In genomic region chr1:179254531-179254930, GRCm38 (mm10) we compare ENCODE assay signal across 24 mouse cellular contexts.
A peak's percentile ranks its signal among the peaks of the same experiment; 100 is the strongest.
DNase-seq lines count a peak whose midpoint lies in the region; ATAC-seq lines count a peak whose summit lies in the region.
"Had no signal": no experiment of that assay in that cellular context is flagged by ENCODE, and none has a peak within 500 bp of the region (broad histone marks: within the 10 kb centered on the region; RNA-seq: fewer than 3 reads in every experiment).

No protein-coding gene starts in this region.

- no peak overlapping the region for H3K4me3 ChIP-seq in hindbrain, embryonic 11.5 days (ENCODE audit: low read depth, low read length)
- H3K4me3 ChIP-seq in hindbrain, embryonic 16.5 days (ENCODE audit: low read length), result no peak overlapping the region
- H3K4me3 ChIP-seq in hindbrain, embryonic 14.5 days (replicated peaks; ENCODE audit: low read length), result no peak overlapping the region
- H3K4me3 ChIP-seq: embryonic facial prominence, embryonic 12.5 days; forebrain, embryonic 13.5 days; gastrocnemius, adult 2 months; limb, embryonic 15.5 days; liver, embryonic 15.5 days; lung, embryonic 15.5 days; megakaryocyte, embryonic 14.5 days; myocyte had no signal

- H3K4me1 ChIP-seq in hindbrain, embryonic 11.5 days (replicated peaks; ENCODE audit: control insufficient read depth, insufficient read depth, low read length), result no peaks in the 10 kb centered on the region; the same call in 1 of the 2 replicates
- no peaks in the 10 kb centered on the region; the same call in 1 of the 2 replicates for H3K4me1 ChIP-seq in hindbrain, embryonic 16.5 days (ENCODE audit: control insufficient read depth, insufficient read depth, low read depth, low read length)
- peaks cover 10% of the 10 kb centered on the region; the same call in 1 of the 2 replicates for H3K4me1 ChIP-seq in hindbrain, embryonic 14.5 days (replicated peaks; ENCODE audit: control insufficient read depth, insufficient read depth, low read length)
- H3K4me1 ChIP-seq: embryonic facial prominence, embryonic 12.5 days; limb, embryonic 15.5 days; liver, embryonic 15.5 days; lung, embryonic 15.5 days; megakaryocyte, embryonic 14.5 days had no signal

- H3K36me3 ChIP-seq in hindbrain, embryonic 11.5 days (ENCODE audit: control insufficient read depth, insufficient read depth, low read length), result no peaks in the 10 kb centered on the region
- no peaks in the 10 kb centered on the region for H3K36me3 ChIP-seq in hindbrain, embryonic 16.5 days (ENCODE audit: control insufficient read depth, insufficient read depth, low read length)
- no peaks in the 10 kb centered on the region for H3K36me3 ChIP-seq in hindbrain, embryonic 14.5 days (replicated peaks; ENCODE audit: control insufficient read depth, insufficient read depth)
- H3K36me3 ChIP-seq: embryonic facial prominence, embryonic 12.5 days; limb, embryonic 15.5 days; liver, embryonic 15.5 days; lung, embryonic 15.5 days had no signal

- H3K27me3 ChIP-seq in hindbrain, embryonic 11.5 days (ENCODE audit: control insufficient read depth, insufficient read depth, low read length), result no peaks in the 10 kb centered on the region
- H3K27me3 ChIP-seq in hindbrain, embryonic 16.5 days (replicated peaks; ENCODE audit: control insufficient read depth, insufficient read depth, low read length), result no peaks in the 10 kb centered on the region
- no peaks in the 10 kb centered on the region for H3K27me3 ChIP-seq in hindbrain, embryonic 14.5 days (ENCODE audit: control insufficient read depth, insufficient read depth, low read length)
- H3K27me3 ChIP-seq: embryonic facial prominence, embryonic 12.5 days; forebrain, embryonic 13.5 days; limb, embryonic 15.5 days; liver, embryonic 15.5 days; lung, embryonic 15.5 days; megakaryocyte, embryonic 14.5 days had no signal

- WGBS in hindbrain, embryonic 11.5 days, result 24% methylated on average over 3 of the region's 3 CpGs
- 13% methylated on average over 3 of the region's 3 CpGs for WGBS in hindbrain, embryonic 16.5 days
- 4% methylated on average over 3 of the region's 3 CpGs for WGBS in hindbrain, embryonic 14.5 days

- no peak overlapping the region for H3K9ac ChIP-seq in hindbrain, embryonic 11.5 days (ENCODE audit: low read depth, low read length)
- no peak overlapping the region for H3K9ac ChIP-seq in hindbrain, embryonic 16.5 days (ENCODE audit: low read depth, low read length)
- H3K9ac ChIP-seq in hindbrain, embryonic 14.5 days, result no peak overlapping the region
- H3K9ac ChIP-seq: embryonic facial prominence, embryonic 12.5 days; forebrain, embryonic 13.5 days; limb, embryonic 15.5 days; liver, embryonic 15.5 days; lung, embryonic 15.5 days had no signal

- H3K9me3 ChIP-seq in hindbrain, embryonic 11.5 days (ENCODE audit: control insufficient read depth, low read length), result no peaks in the 10 kb centered on the region
- no peaks in the 10 kb centered on the region for H3K9me3 ChIP-seq in hindbrain, embryonic 16.5 days (ENCODE audit: control insufficient read depth, low read length)
- H3K9me3 ChIP-seq in hindbrain, embryonic 14.5 days (ENCODE audit: control insufficient read depth, low read length), result no peaks in the 10 kb centered on the region
- H3K9me3 ChIP-seq: embryonic facial prominence, embryonic 12.5 days; forebrain, embryonic 13.5 days; limb, embryonic 15.5 days; liver, embryonic 15.5 days; lung, embryonic 15.5 days had no signal

- ATAC-seq in hindbrain, embryonic 11.5 days (ENCODE audit: low FRiP score), result peak; percentile 84
- no peak for ATAC-seq in hindbrain, embryonic 16.5 days
- ATAC-seq in hindbrain, embryonic 14.5 days (ENCODE audit: low FRiP score), result no peak
- ATAC-seq: forebrain, embryonic 13.5 days had no signal

- H3K4me2 ChIP-seq in hindbrain, embryonic 11.5 days (replicated peaks; ENCODE audit: low read depth, low read length), result no peak overlapping the region
- no peak overlapping the region for H3K4me2 ChIP-seq in hindbrain, embryonic 16.5 days (ENCODE audit: low read length)
- no peak overlapping the region for H3K4me2 ChIP-seq in hindbrain, embryonic 14.5 days (replicated peaks)
- H3K4me2 ChIP-seq: embryonic facial prominence, embryonic 12.5 days; forebrain, embryonic 13.5 days; limb, embryonic 15.5 days; liver, embryonic 15.5 days; lung, embryonic 15.5 days had no signal

- H3K27ac ChIP-seq in hindbrain, embryonic 11.5 days (ENCODE audit: low read depth, low read length), result no peak overlapping the region
- H3K27ac ChIP-seq in hindbrain, embryonic 16.5 days (ENCODE audit: low read depth, low read length), result no peak overlapping the region
- peak overlapping the region; percentile 6; the same call in 1 of the 2 replicates for H3K27ac ChIP-seq in hindbrain, embryonic 14.5 days
- H3K27ac ChIP-seq: embryonic facial prominence, embryonic 12.5 days; forebrain, embryonic 13.5 days; gastrocnemius, adult 2 months; kidney, postnatal 0 days; limb, embryonic 15.5 days; liver, embryonic 15.5 days; lung, embryonic 15.5 days had no signal

- DNase-seq in hindbrain, embryonic 11.5 days (ENCODE audit: low spot score), result peak; percentile 68
- peak; percentile 63 for DNase-seq in retina, embryonic 14.5 days (ENCODE audit: low spot score)
- no peak for DNase-seq in retina, postnatal 1 day
- DNase-seq in hindbrain, embryonic 14.5 days (ENCODE audit: low spot score), result peak; percentile 45
- DNase-seq in adrenal gland, postnatal 36 days, result no peak
- DNase-seq in c-Kit-positive CD71-positive TER-119-positive erythroid progenitor cells, embryonic 14.5 days (ENCODE audit: low spot score), result no peak
- DNase-seq: adrenal gland, adult 2 months; cerebellum, adult 2 months; cerebellum, postnatal 25 days; gastrocnemius, adult 2 months; heart, postnatal 4 days; kidney, adult 2 months; layer of hippocampus, adult 9-11 months; lung, postnatal 36 days; thymus, postnatal 25 days had no signal

Comparison
In these comparisons a context has a peak if more than half of its experiments do, and no peak if none do; other contexts are left out.
1. DNase-seq: peak in hindbrain, embryonic 11.5 days (single experiment), retina, embryonic 14.5 days (single experiment) and hindbrain, embryonic 14.5 days (single experiment); none in retina, postnatal 1 day (single experiment), adrenal gland, postnatal 36 days (0 of 2) and c-Kit-positive CD71-positive TER-119-positive erythroid progenitor cells, embryonic 14.5 days (single experiment).